8 mouse cellular contexts compared by ENCODE assay signal in the genomic region with DNA sequence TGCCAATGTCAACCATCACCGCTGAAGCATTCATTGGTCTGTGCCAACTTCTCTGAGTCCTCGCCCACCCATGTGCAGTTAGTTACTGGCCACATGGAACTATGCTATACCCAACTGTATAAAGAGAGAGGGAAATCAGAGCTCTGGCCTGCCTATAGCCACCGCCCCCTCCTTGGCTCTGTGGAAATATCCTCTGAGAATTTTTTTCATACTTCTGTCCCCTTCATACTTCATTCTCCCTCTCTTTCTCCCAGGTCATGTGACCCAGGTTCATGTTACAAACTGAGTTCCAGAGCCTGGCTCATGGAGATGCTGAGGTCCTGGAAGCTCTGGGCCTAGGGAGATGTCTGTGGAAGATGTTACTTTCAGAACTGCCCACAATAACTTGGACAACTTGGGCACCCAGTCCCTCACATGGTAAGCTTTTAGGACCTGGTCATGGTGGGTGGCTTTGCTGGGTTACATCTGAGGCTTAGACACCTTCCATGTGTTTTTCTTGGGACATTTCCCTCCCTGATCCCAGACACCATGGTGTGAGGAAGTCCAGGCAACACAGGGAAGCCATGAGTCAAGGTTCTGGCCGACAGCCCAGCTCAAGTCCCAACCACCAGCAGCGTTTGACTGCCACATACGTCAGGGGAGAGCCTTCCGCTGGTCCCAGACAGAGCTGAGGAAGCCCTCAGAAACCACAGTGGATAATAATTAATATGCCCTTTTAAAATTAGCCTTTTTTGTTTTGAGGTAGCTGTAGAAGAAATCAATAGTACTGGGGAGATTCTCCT.
DNase-seq lines count a peak whose midpoint lies in the region; ATAC-seq lines count a peak whose summit lies in the region.

No protein-coding gene starts in this region.

- H3K4me1 ChIP-seq in lung, embryonic 15.5 days: peaks cover 5% of the 10 kb centered on the region; the same call in 1 of the 2 replicates

- H3K4me2 ChIP-seq in lung, embryonic 15.5 days: no peak overlapping the region

- ATAC-seq in lung, embryonic 15.5 days (ENCODE audit: borderline replicate concordance, extremely low read depth, low FRiP score, low TSS enrichment): peak; percentile 93

- DNase-seq in ovary, adult 18-20 months (ENCODE audit: low spot score): peak; percentile 20
- DNase-seq in ovary, postnatal 10 days (ENCODE audit: low spot score): no peak
- peak; percentile 72 to 84 for DNase-seq in cerebellum, postnatal 25 days
- peak; percentile 82 for DNase-seq in heart, postnatal 4 days
- no peak for DNase-seq in B cell, adult 2 months
- DNase-seq in natural killer cell, adult 2 months (ENCODE audit: low spot score in 2 of 2): no peak
- no peak for DNase-seq in layer of hippocampus, postnatal 36 days

- 52% methylated on average over 7 of the region's 7 CpGs for WGBS in lung, embryonic 15.5 days

- H3K9ac ChIP-seq in lung, embryonic 15.5 days: no peak overlapping the region

- no peaks in the 10 kb centered on the region for H3K9me3 ChIP-seq in lung, embryonic 15.5 days

- no peaks in the 10 kb centered on the region for H3K36me3 ChIP-seq in lung, embryonic 15.5 days

- peak overlapping the region; percentile 59 for H3K27ac ChIP-seq in lung, embryonic 15.5 days

- no peak overlapping the region for H3K4me3 ChIP-seq in lung, embryonic 15.5 days

- no peaks in the 10 kb centered on the region for H3K27me3 ChIP-seq in lung, embryonic 15.5 days

Comparison
In these comparisons a context has a peak if more than half of its experiments do, and no peak if none do; other contexts are left out.
1. DNase-seq: peak in ovary, adult 18-20 months (single experiment), cerebellum, postnatal 25 days (2 of 2) and heart, postnatal 4 days (single experiment); none in ovary, postnatal 10 days (single experiment), B cell, adult 2 months (0 of 2), natural killer cell, adult 2 months (0 of 2) and layer of hippocampus, postnatal 36 days (0 of 2).